Mouse (Mus musculus) CD4-positive, CD25-positive, alpha-beta regulatory T cell (primary cell): ENCODE results near the gene Vmn1r122. TPM values are rescaled to one million over a fixed set of nuclear protein-coding genes. Genes with fewer than 3 reads are reported as not detected.

Experiments used
- polyA plus RNA-seq: library from polyadenylated mRNA; unstranded; fragments of 100-300 nt; shearing (Covaris generic); gene quantifications from one replicate; pipeline ENCODE4 v1.2.1, GENCODE M21; 2017

Gene Vmn1r122
- polyA plus RNA-seq = not detected

GRCm38 (mm10) chr7:21134028-21134427 lies at the start of gene Vmn1r122:
Gene Vmn1r122, minus strand, starts transcription at chr7:21134128.

GRCm38 (mm10) chr7:21161885-21162284 lies 28.0 kb upstream of the Vmn1r122 start, which contains the start of gene Vmn1r123:
Gene Vmn1r123, plus strand, starts transcription at chr7:21162185.

GRCm38 (mm10) chr7:21098413-21098812 lies 35.5 kb downstream of the Vmn1r122 start, which contains the start of gene Vmn1r121:
Gene Vmn1r121, minus strand, starts transcription at chr7:21098513.

Other genes with a start within 250 kb of the Vmn1r122 start
- gene Vmn1r118, start 221.8 kb downstream of the Vmn1r122 start, polyA plus RNA-seq = not detected
- gene Vmn1r119, start 121.7 kb downstream of the Vmn1r122 start, polyA plus RNA-seq = not detected
- gene Vmn1r120, start 80.3 kb downstream of the Vmn1r122 start, polyA plus RNA-seq = not detected
- not detected for gene Vmn1r121, start 35.6 kb downstream of the Vmn1r122 start, polyA plus RNA-seq
- gene Vmn1r123, start 28.1 kb upstream of the Vmn1r122 start, polyA plus RNA-seq = not detected
- gene Gm5157, start 56.3 kb upstream of the Vmn1r122 start, polyA plus RNA-seq = not detected
- not detected for gene Vmn1r124, start 126.5 kb upstream of the Vmn1r122 start, polyA plus RNA-seq
- gene Vmn1r125, start 138.1 kb upstream of the Vmn1r122 start, polyA plus RNA-seq = not detected
- gene Vmn1r126, start 167.3 kb upstream of the Vmn1r122 start, polyA plus RNA-seq = not detected
- not detected for gene Vmn1r127, start 185.7 kb upstream of the Vmn1r122 start, polyA plus RNA-seq
- not detected for gene Vmn1r128, start 215.2 kb upstream of the Vmn1r122 start, polyA plus RNA-seq
- not detected for gene Vmn1r129, start 227.2 kb upstream of the Vmn1r122 start, polyA plus RNA-seq